Mouse (Mus musculus) brain, embryonic 14.5 days (tissue): ENCODE measurements at regions not wholly inside any gene's neighbourhood (a gene's known extent, or its start where the extent isn't known, plus 50 kb on each side); places are given as distances from the start of the nearest gene placed in this dataset.

Source experiments
- CTCF ChIP-seq: fragments of 200-500 bp; IDR thresholded peaks from 2 replicates; pipeline ENCODE4 v1.5.1; 2012; ENCODE audit warnings: inconsistent platforms, mild to moderate bottlenecking, moderate library complexity, borderline replicate concordance; ENCODE audit not compliant: insufficient read depth, insufficient read length; ENCODE audit errors: extremely low read depth
- POLR2A ChIP-seq: fragments of 200-500 bp; IDR thresholded peaks from 2 replicates; pipeline ENCODE4 v1.6.1; 2012; ENCODE audit warnings: mild to moderate bottlenecking, inconsistent platforms, borderline replicate concordance; ENCODE audit not compliant: poor library complexity, insufficient read depth, insufficient read length, severe bottlenecking; ENCODE audit errors: extremely low read depth

- TF ChIP-seq CTCF (no peak), POLR2A (no peak)
Measured at GRCm38 (mm10) chr3:128145329-128145728, 249.2 kb upstream of the Fam241a start.
